Mouse (Mus musculus): ENCODE results near the gene Inka2. TPM values are rescaled to one million over a fixed set of nuclear protein-coding genes. Genes with fewer than 3 reads are reported as not detected.

Gene Inka2
- total and polyA plus RNA-seq, 3 experiments, result 0.39 to 0.61 TPM; not detected in 1

GRCm38 (mm10) chr3:105714091-105714819, 9.9 kb downstream of the Inka2 start:
- Histone ChIP-seq H3K9ac (ENCODE audit: control insufficient read depth, low read depth, low read length, poor library complexity, severe bottlenecking) (no peak overlapping the region), H3K4me3 (ENCODE audit: control insufficient read depth in 1 of 2, insufficient read depth in 1 of 2, low read depth in 2 of 2, low read length in 2 of 2) (no peak overlapping the region), H3K27ac (ENCODE audit: control insufficient read depth, low read depth, low read length) (no peak overlapping the region), H3K9me3 (replicated peaks; ENCODE audit: insufficient read depth, low read length) (no peaks in the 10 kb centered on the region), H3K4me1 (ENCODE audit: control insufficient read depth in 1 of 2, insufficient read depth in 2 of 2, low read length in 2 of 2) (peaks cover 0 to 3% of the 10 kb centered on the region in 2 experiments; a peak in 1 of 4 replicates), H3K79me2 (ENCODE audit: control insufficient read depth, insufficient read depth, low read length, poor library complexity) (no peaks in the 10 kb centered on the region), H3K36me3 (ENCODE audit: control insufficient read depth in 1 of 2, insufficient read depth in 2 of 2, low read length in 2 of 2) (no peaks in the 10 kb centered on the region), H3K27me3 (ENCODE audit: control insufficient read depth in 1 of 2, insufficient read depth in 2 of 2, low read length in 2 of 2) (no peaks in the 10 kb centered on the region)
- no peak for TF ChIP-seq CHD1 (IDR thresholded peaks at IDR 0.05; ENCODE audit: low read depth, low read length)
- TF ChIP-seq SIN3A (IDR thresholded peaks at IDR 0.05; ENCODE audit: low read length), result no peak
- TF ChIP-seq NRF1 (IDR thresholded peaks at IDR 0.05; ENCODE audit: insufficient read depth, low read depth, low read length, poor library complexity, severe bottlenecking), result no peak
- TF ChIP-seq USF1 (IDR thresholded peaks at IDR 0.05; ENCODE audit: low read depth, low read length), result no peak
- TF ChIP-seq GATA1 (IDR thresholded peaks at IDR 0.05; ENCODE audit: low read depth, low read length), result no peak
- no peak for TF ChIP-seq EP300 (IDR thresholded peaks at IDR 0.05; ENCODE audit: low read depth in 1 of 2, low read length in 2 of 2)
- no peak for TF ChIP-seq ELF1 (IDR thresholded peaks at IDR 0.05; ENCODE audit: low read depth, low read length)
- no peak for TF ChIP-seq CHD2 (IDR thresholded peaks at IDR 0.05; ENCODE audit: low read length)
- no peak for TF ChIP-seq POLR2AphosphoS5 (IDR thresholded peaks at IDR 0.05; ENCODE audit: borderline replicate concordance, low read depth, low read length)
- TF ChIP-seq ETS1 (IDR thresholded peaks at IDR 0.05; ENCODE audit: low read depth, low read length), result no peak
- TF ChIP-seq NELFE (IDR thresholded peaks at IDR 0.05; ENCODE audit: low read depth, low read length), result no peak
- no peak for TF ChIP-seq CTCF (IDR thresholded peaks at IDR 0.05 in 2 of 3, conservative IDR thresholded peaks at IDR 0.05 in 1 of 3; ENCODE audit: control insufficient read depth in 1 of 3, insufficient read depth in 1 of 3, low read depth in 2 of 3, low read length in 3 of 3, poor library complexity in 1 of 3, severe bottlenecking in 1 of 3)
- TF ChIP-seq POLR2AphosphoS2 (IDR thresholded peaks at IDR 0.05; ENCODE audit: low read length), result no peak
- TF ChIP-seq ZNF384 (IDR thresholded peaks at IDR 0.05; ENCODE audit: low read depth, low read length), result no peak
- TF ChIP-seq E2F4 (IDR thresholded peaks at IDR 0.05; ENCODE audit: borderline replicate concordance, low read depth, low read length), result no peak
- no peak for DNase-seq (ENCODE audit: low read depth, low spot score)

- Histone ChIP-seq H3K79me2 (ENCODE audit: control insufficient read depth, insufficient read depth, low read length, poor library complexity) (no peaks in the 10 kb centered on the region), H3K4me1 (ENCODE audit: control insufficient read depth in 1 of 2, insufficient read depth in 2 of 2, low read length in 2 of 2) (peaks cover 0 to 2% of the 10 kb centered on the region in 2 experiments; a peak in 1 of 4 replicates), H3K9me3 (replicated peaks; ENCODE audit: insufficient read depth, low read length) (no peaks in the 10 kb centered on the region), H3K9ac (ENCODE audit: control insufficient read depth, low read depth, low read length, poor library complexity, severe bottlenecking) (no peak overlapping the region), H3K27me3 (ENCODE audit: control insufficient read depth in 1 of 2, insufficient read depth in 2 of 2, low read length in 2 of 2) (no peaks in the 10 kb centered on the region), H3K27ac (ENCODE audit: control insufficient read depth, low read depth, low read length) (no peak overlapping the region), H3K36me3 (ENCODE audit: control insufficient read depth in 1 of 2, insufficient read depth in 2 of 2, low read length in 2 of 2) (no peaks in the 10 kb centered on the region), H3K4me3 (ENCODE audit: control insufficient read depth in 1 of 2, insufficient read depth in 1 of 2, low read depth in 2 of 2, low read length in 2 of 2) (no peak overlapping the region)
- TF ChIP-seq JUND (IDR thresholded peaks at IDR 0.05; ENCODE audit: low read depth, low read length), result no peak
- no peak for TF ChIP-seq CHD1 (IDR thresholded peaks at IDR 0.05; ENCODE audit: low read depth, low read length)
- no peak for TF ChIP-seq BHLHE40 (IDR thresholded peaks at IDR 0.05; ENCODE audit: borderline replicate concordance, low read depth, low read length)
- TF ChIP-seq ZKSCAN1 (IDR thresholded peaks at IDR 0.05; ENCODE audit: low read depth, low read length), result no peak
- no peak for TF ChIP-seq CTCF (IDR thresholded peaks at IDR 0.05 in 2 of 3, conservative IDR thresholded peaks at IDR 0.05 in 1 of 3; ENCODE audit: control insufficient read depth in 1 of 3, insufficient read depth in 1 of 3, low read depth in 2 of 3, low read length in 3 of 3, poor library complexity in 1 of 3, severe bottlenecking in 1 of 3)
- no peak for TF ChIP-seq KAT2A (conservative IDR thresholded peaks at IDR 0.05; ENCODE audit: low read depth, low read length)
- no peak for TF ChIP-seq ELF1 (IDR thresholded peaks at IDR 0.05; ENCODE audit: low read depth, low read length)
- no peak for TF ChIP-seq EP300 (IDR thresholded peaks at IDR 0.05; ENCODE audit: low read depth in 1 of 2, low read length in 2 of 2)
- TF ChIP-seq MYC (IDR thresholded peaks at IDR 0.05; ENCODE audit: low read depth, low read length), result no peak
- TF ChIP-seq RCOR1 (IDR thresholded peaks at IDR 0.05; ENCODE audit: low read depth, low read length), result no peak
- no peak for TF ChIP-seq MAFK (IDR thresholded peaks at IDR 0.05; ENCODE audit: borderline replicate concordance, low read depth, low read length)
- no peak for TF ChIP-seq CHD2 (IDR thresholded peaks at IDR 0.05; ENCODE audit: low read length)
- no peak for TF ChIP-seq MXI1 (IDR thresholded peaks at IDR 0.05; ENCODE audit: low read depth, low read length)
- no peak for TF ChIP-seq TAL1 (IDR thresholded peaks at IDR 0.05; ENCODE audit: low read length)
- no peak for TF ChIP-seq USF2 (IDR thresholded peaks at IDR 0.05; ENCODE audit: borderline replicate concordance in 1 of 2, insufficient read depth in 1 of 2, low read depth in 1 of 2, low read length in 2 of 2)
- TF ChIP-seq ZMIZ1 (IDR thresholded peaks at IDR 0.05; ENCODE audit: low read depth, low read length), result no peak
- no peak for DNase-seq (ENCODE audit: low read depth, low spot score)
These were observed 10.4 kb downstream of the Inka2 start for GRCm38 (mm10) chr3:105714820-105715167.

Measured in MEL (cell line).